Mouse (Mus musculus): ENCODE results near the gene Fam25c.
A peak's percentile ranks its signal among the peaks of the same experiment; 100 is the strongest.

Gene Fam25c

DNA sequence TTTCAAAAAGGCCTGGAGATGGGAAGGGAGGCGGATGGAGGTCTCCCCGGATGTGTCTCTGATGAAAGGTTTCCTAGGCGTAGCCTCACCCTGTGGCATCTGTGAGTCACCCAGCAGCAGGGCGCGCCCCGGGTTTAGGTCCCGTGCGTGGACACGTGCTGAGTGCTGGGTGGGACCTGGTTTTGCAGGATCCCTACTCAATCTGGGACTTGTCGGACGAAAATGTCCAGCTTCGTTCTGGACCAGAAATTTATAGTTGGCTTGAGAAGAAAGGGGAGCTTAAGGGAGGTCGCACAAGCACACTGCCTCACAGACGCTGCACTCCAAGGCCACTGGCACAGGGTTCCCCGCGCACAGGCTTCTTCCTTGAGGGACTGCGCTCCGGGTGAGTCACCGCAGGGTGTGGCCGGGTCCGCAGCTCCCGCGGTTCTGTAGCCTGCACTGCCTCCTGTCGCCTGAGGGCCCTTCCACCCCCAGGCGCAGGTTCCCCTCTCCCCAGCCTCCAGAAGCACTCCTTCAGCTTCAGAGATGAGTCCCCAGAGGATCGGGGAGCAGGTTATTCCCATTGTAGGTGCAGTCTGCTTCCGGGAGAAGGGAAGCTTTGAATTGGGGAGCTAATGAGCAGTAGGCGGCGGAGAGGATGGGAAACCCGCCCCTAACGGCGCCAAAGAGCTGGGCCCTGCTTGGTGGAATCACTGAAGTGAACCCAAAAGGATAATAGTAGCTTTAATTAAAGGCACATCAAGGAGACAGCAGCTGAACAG, 8.4 kb upstream of the Fam25c start:
- peak; percentile 62 to 65 for DNase-seq

DNA sequence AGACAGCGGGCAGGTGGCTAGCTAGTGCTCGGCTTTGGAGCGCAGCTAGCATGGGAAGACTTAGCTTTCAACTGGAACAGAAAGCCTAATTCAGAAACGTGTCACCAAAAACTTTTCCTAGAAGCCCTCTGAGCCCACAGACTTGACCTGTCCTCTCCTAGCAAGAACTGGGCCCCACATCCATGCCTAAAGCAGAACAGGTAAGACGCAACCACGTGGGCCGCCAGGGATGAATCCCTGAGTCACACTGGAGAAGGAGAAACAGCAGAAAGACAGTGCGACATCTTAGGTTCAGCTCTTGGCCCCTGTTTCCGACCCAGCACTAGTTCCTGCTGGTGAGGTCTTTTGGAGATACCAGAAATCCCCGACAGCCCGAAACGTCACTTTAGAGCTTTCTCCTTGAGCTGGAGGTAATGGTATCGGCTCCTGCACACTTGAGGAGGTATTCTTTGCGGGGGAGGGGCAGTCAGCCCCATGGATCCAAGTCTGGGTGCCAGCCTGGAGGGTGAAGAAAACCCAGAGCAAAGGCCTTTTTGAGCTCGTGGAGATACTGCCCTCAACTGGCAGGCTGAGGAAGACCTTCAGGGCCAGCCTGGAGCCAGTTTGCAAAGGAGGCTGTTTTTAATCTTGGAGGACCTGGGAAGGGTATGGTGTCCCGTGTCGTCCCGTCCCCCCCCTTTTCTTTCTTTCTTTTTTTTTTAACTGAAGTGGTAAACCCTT, 7.7 kb upstream of the Fam25c start:
- DNase-seq: peak; percentile 81 to 83

DNA sequence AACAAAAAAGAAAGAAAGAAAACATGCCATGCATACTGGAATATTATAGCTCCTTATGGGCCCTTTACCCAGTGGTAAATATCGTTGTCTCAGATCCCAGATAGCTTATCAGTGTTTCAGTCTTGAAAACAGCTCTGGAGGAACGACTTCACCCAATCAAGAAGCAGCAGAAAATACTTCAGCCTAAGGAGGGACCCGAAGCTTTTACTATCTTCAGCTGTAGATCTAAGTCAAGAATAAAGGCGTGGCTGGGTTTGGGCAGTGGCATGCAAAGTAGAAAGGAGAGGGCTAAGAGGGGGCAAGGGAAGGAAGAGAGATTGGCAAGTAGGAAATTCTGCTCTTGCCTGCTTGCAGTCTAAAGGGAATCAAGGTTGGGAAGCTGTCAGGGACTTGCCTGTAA, 6.9 kb upstream of the Fam25c start:
- no peak for DNase-seq

DNA sequence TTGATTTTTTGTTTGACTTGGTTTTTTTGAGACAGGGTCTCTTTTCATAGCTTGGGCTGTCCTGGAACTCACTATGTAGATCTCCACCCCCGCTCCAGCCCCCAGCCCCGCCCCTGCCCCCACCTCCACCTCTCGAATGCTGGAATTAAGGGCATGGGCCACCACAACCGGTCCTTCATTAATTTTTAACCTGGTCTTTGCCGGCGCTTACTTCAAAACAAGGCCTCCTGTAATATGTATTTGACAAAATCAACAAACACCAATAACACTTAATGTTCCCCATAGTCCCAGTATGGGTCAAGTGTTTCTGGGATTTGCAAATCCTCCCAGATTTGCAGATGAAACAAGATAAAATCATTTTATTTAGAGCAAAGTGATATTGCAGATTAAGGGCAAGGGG, 5.0 kb upstream of the Fam25c start:
- no peak for DNase-seq

DNA sequence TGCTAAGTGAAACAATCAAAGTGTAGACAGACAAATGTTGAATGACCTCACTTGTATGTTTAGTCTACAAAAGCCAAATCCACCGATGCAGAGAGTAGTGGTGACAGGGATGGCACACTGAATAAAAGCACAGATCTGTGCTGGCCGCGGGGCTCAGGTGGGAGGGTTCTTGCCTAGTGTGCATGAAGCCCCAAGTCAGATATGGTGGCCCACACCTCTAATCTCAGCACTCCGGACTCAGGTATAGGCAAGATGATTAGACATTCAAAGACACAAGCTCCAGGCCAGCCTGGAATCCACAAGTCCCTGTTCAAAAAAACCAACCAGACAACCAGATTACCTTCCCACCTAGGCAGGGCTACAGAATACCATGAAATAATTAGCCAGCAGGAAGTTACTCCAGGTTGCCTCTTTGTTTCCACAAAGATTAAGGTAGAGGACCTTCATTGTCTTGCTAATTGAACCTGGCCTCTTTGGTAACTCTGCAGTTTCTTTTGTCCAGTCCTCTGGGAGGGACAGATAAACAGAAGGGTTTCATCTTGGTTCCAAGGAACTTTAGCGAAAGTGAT, 4.5 kb upstream of the Fam25c start:
- no peak for DNase-seq

DNA sequence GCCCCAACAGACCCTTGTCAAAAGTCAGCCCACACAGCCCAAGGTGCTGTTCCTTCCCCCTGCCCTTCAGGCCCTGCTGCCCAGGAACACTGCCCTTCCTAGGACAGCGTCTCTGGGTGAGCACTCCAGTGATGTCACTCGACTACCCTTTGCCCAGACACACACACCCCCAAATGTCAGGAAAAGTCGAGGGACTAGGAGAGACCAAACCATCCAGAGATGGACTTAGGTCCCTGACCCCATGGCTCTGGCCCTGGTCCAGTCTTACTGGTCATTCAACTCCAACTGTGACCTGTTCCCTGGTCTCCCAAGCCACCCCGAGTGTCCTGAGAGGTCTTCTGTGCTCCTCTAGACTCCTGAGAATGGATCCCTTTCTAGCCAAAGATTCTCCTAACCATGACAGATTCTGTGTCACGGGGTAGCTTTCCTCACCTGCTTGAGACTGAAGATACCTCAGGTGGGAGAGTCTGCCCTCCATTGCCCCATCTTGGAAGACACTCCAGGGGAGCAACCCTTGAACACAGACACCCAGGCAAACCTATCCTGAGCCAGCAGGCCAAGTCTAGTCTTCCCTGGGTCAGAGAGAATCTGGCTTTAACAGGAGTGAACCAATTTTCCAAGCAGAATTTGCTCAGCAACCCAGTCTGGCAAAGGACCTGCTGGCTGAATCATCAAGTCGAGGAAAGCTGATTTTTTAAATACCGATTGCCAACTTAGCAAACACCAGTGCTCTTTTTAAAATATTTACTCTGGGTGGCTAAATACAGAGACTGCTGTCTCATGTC, 2.6 kb upstream of the Fam25c start:
- no peak for DNase-seq

DNA sequence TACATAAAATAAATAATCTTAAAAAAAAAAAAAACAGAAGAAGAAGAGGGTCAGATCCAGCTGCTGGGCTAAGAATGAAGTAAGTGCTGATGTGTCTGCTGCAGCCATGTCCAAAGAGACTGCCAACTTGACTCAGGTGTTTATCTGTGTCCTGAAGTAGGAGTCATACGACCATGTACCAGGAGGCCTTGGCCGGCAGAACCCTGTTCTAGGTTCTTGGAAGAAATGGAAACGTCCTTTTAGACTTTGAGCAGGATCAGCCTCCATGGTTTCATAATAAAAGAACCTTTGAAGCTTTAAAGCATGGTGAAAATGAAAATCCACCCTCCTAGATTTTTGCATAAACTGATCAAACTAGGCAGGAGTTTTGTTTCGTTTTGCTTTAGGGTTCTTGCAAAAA, 777 bp downstream of the Fam25c start:
- DNase-seq: no peak

DNA sequence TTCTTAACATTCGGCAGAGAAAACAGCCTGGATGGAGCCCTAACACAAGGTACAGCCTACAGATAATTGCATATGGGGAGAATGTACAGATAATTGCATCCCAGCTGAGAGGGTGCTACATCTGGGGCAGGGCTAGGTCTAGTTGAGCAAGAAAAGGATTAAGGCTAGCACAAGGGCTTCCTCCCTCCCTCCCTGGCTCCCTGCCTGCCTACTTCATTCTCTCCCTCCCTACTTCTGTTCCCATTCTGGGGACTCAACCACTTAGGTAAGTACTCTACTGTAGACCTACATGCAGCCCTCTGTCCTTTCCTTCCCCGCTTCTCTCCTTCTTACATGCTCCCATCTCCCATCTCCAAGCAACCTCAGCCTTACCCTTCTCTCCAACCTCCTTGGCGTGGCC, 1.9 kb downstream of the Fam25c start:
- no peak for DNase-seq

DNA sequence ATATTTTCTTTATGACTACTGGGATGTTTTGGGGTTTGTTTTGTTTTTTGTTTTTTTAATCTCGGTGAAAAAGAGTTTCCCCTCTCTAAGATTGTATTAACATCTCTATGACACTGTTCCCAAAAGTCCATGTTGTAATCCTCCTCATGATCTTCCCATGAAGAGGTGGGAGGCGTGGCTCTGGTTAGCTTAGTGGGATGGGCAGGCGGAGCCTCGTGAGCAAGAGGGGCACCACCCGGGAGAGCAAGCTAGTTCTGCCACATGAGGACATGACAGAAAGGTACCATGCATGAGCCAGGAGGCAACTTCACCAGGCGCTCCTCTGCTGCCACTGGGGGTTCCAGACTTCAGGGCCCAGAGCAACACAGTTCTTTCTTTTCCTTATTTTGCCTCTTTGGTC, 2.7 kb downstream of the Fam25c start:
- DNase-seq: no peak

DNA sequence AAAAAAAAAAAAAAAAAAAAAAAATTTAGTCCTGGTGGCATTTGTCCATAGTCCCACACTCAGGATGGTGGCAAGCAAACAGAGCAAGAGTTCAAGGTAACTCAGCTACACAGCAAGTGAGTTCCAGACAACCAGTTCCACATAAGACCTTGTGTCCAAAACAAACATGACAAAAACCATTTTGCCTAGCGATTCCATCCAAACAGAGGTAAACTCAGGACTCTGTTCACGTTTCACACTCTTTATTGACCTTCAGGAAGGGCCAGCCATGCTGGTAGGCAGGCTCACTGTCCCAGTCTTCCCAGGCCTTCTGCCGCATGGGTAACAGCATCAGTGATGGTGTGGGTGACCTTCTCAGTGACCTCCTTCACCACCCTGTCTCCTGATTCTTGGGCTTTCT, 3.6 kb downstream of the Fam25c start:
- DNase-seq: no peak

DNA sequence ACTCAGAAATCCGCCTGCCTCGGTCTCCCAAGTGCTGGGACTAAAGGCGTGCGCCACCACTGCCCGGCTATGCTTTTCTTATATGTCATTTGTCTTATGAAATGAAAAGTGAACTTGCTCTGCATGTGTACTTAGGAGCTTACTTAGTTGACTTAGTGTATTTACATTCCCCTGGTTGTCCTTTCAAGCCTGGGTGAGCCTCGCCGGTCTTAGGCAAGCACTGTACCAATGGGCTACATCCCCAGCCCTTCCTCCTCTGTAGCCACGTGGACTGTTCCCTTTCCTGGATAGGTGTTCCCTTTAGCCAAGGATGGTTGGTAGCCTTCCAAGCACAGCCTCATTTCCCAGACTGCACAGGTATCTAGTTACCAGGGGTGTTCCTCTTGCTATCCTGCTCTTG, 6.2 kb downstream of the Fam25c start:
- DNase-seq: no peak

DNA sequence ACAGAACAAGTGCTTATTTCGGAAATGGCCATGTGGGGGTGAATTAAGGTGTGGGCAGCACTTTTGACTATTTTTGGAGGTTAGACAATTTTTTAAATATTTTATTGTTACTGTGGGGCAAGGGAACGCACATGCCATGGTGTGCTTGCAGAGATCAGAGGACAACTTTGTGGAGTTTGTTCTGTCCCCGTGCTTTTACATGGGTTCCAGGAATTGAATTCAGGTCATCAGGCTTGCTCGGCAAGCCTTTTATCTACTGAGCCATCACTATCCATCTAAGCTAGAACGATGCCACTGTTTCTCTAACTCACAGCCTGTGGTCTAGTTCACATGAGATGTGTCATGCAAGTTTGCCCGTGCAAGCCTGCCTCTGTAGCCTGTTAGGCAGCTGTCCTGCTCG, 6.9 kb downstream of the Fam25c start:
- no peak for DNase-seq

DNA sequence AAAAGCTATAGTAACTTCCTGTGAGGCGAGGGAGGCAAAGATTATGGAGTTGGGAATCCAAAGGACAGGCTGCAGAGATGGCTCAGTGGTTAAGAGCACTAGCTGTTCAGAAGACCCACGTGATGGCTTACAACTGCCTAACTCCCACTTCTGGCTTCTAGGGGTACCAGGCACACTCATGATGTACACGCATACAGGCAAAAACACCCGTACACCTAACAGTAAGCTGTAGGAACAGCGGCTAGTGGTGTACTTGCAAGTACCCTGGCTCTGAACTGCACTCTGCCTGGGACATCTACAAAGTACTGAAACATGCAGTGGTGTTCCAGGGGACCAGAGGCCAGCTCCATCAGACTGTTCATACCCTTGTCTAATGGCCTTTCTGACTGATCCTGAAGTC, 8.1 kb downstream of the Fam25c start:
- no peak for DNase-seq

DNA sequence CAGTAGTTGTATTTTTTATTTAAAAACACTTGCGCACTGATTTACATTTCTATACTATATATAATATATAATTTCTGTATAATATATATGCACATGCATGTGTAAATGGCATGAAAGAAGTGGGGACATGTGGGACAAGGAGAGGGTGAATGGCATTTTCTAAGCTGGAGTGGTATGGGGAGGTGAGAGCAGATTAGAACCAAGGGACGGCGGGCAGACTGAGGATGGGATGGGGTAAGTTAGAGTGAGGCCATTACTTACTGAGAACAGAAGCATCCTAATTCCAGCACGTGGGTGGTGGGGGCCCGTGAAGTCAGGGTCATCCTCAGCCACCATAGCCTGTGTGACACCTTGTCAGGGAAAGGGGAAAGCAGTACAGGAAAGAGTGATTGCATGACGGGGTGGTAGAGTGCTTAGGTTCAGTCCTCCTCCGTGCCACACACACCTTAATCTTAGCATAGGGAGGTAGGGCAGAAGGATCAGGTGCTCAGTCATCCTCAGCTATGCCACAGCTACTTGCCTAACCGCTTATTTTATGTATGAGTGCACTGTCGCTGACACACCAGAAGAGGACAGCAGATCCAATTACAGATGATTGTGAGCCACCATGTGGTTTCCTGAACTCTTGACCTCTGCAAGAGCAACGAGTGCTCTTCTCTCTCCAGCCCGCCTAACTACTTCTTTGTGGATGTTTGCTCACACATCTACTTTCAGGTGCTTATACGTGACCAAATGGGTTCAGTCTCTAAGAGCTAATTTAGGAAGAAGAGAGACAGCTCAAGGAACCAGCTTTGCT, 9.3 kb downstream of the Fam25c start:
- DNase-seq: no peak

DNA sequence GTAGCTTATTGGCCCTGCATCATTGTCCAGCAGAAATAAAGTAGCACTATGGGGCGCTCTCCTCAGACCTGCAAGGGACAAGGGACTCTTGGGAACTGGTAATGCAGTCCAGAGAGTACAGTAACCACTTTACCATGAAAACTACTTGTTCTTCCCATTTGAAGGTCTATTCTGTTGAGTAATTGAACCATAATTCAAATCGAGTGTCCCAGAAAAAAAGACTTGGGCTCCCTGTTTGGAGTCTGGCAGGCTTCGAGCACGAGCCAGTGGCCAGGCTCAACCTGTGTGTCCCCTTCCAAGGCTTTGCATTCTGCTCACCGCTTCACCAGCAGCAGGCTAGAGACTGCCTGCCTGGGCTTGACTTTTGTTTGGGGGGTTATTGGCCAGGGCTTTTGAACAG, 10.9 kb downstream of the Fam25c start:
- peak in 1 of 2 experiments; percentile 18 for DNase-seq

DNA sequence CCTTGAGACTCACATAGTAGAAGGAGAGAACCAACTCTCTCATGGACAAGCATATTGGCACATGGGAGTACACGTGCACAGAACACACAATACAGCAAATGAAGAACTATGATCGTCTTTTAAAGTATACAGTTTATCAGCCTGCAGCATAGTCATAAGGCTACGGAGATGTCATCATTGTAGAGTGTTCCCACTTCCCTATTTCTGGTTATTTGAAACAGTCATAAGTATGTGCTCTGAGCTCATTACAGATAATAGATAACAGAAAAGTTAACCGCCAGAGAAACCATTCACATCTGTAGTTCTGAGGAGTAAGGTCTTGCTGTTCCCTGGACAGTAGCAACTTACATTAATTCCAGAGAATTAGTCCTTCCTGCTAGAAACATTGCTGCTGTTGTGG, 12.2 kb downstream of the Fam25c start:
- no peak for DNase-seq

DNA sequence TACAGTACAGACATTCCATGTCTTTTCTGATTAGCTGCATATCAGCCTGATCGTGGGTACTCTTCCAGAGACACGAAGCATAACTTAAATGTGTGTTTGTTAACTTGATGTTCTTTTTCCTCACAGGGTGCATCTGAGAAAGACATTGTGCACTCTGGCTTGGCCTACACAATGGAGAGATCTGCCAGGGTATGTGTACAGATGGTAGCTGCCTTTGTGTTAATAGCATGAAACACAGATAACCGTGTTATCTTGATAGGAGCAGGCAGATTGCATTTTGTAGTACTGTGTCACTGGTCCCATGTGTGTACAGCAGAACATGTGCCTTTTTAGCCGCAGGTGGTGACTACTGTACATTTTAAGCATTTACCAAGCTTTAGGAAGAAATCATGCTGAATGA, 13.2 kb downstream of the Fam25c start:
- DNase-seq: no peak

DNA sequence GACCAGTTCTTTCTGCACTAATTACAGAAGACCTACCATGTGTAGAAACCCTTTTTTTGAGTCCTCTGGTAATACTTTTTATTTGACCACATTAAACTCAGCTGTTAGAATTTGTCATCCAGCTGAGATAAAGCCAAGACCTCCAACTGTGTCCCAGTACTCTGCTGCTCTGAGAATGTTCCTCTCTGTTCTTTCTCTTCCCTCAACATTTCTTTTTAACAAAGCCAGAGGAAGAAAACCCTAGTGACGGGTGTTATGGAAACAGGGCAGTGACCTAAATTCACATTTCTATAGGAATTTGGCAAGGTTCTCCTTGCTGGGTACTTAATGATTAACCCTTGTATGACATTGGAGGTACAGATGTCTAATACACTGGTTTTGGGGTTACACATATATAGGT, 15.8 kb downstream of the Fam25c start:
- peak; percentile 18 to 26 for DNase-seq

DNA sequence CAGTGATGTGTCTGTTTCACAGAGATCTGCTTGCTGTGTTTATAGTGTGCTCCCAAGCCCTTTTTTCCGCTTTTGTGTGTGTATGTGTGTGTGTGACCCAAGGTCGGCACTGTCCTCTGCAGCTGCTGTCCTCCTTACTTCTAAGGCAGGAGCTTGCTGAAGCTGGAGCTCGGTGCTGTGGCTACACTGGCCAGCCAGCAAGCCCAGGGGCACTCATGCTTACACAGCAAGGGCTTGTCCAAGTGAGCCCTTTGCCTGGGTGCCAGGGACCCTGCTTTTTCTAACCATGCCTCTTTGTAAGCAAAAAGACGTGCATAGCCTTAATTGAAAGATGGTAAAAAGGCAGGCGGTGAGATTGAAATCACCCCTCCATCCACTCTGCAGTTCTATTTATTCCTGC, 22.8 kb downstream of the Fam25c start:
- peak in 1 of 2 experiments; percentile 51 for DNase-seq

DNA sequence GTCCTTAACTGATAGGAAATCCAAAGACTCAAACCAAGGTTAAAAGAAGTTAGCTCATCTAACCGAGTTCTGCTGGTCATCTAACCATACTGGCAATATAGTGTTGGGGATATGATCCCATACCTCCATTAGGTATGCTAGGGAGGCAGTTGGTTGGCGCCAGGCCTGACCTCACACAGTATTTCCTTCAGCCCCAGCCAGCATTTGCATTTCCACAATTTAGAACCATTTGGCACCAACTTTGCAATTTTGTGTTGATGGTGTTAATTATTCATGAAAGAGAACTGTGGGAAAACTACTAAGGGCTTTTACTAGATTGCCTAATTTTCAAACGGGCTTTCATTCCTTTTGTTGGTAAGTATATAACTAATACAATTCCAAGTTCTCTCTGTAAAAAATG, 23.3 kb downstream of the Fam25c start:
- DNase-seq: peak in 1 of 2 experiments; percentile 51

DNA sequence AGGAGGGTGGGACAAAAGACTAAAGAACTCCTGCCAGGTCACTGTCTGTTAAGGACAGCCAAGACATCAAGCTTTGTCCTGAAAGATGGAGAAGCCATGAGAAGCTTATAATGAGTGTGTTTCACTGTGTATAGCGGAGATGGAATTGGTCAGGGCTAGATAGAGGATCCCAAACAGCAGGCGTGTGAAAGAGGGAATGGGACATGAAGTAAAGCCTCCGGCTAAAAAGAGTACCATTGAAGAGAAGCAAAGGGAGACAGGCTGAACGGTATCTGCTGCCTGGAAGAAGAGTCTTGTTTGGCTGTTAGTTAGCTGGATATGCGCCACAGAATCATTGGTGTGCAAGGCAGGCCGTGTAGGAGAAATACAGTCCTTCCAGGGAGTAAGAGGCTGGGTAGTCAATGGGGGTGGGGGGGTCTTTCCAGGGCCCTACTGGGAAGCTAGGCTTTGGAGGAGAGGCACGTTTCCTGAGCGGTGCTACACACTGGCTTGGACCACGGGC, 24.5 kb downstream of the Fam25c start:
- DNase-seq: peak in 1 of 2 experiments; percentile 28

DNA sequence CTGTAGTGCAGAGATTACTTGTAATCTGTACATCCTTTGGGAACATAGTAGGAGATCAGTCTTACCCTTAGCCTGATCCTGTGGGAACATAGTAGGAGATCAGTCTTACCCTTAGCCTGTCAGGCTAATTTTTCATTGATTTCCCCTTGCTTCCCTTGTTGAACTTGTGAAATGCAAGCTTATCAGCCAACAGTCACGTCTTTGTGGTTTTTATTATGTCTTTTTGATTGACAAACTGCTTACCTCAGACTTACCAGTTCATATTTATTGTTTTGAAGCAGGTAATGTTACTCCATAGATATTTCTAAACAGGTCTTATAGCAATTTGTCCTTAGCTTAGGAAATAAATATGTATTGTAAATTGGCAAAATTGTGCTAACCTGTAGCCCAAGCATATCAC, 27.6 kb downstream of the Fam25c start:
- DNase-seq: no peak
